ENCODE assay signal across 24 mouse cellular contexts in genomic region chr4:95101684-95102083, GRCm38 (mm10). TPM values are rescaled to one million over a fixed set of nuclear protein-coding genes. Genes with fewer than 3 reads are reported as not detected.
DNase-seq lines count a peak whose midpoint lies in the region; ATAC-seq and TF ChIP-seq lines count a peak whose summit lies in the region.
"Had no signal": no experiment of that assay in that cellular context is flagged by ENCODE, and none has a peak within 500 bp of the region (broad histone marks: within the 10 kb centered on the region; RNA-seq: fewer than 3 reads in every experiment).

No protein-coding gene starts in this region.

- H3K4me3 ChIP-seq in liver, postnatal 0 days (ENCODE audit: low read depth, low read length), result no peak overlapping the region
- H3K4me3 ChIP-seq in macrophage (ENCODE audit: inconsistent target), result no peak overlapping the region
- H3K4me3 ChIP-seq: embryonic facial prominence, embryonic 13.5 days; embryonic facial prominence, embryonic 15.5 days; erythroblast, embryonic 14.5 days; forebrain, embryonic 10.5 days; forebrain, embryonic 12.5 days had no signal

- H3K9me3 ChIP-seq in liver, postnatal 0 days (ENCODE audit: low read length), result peaks cover 2% of the 10 kb centered on the region; the same call in 1 of the 2 replicates
- H3K9me3 ChIP-seq: embryonic facial prominence, embryonic 15.5 days; forebrain, embryonic 10.5 days; forebrain, embryonic 12.5 days had no signal

- TF ChIP-seq CTCF in liver, postnatal 0 days (IDR thresholded peaks at IDR 0.05; ENCODE audit: low read depth), result no peak

- H3K27ac ChIP-seq in liver, postnatal 0 days (ENCODE audit: low read depth), result no peak overlapping the region
- peak overlapping the region; percentile 76 for H3K27ac ChIP-seq in macrophage
- H3K27ac ChIP-seq: embryonic facial prominence, embryonic 13.5 days; embryonic facial prominence, embryonic 15.5 days; forebrain, embryonic 10.5 days; forebrain, embryonic 12.5 days had no signal

- no peaks in the 10 kb centered on the region for H3K27me3 ChIP-seq in liver, postnatal 0 days (ENCODE audit: insufficient read depth, low read length)
- H3K27me3 ChIP-seq: embryonic facial prominence, embryonic 13.5 days had no signal

- no peak for TF ChIP-seq EP300 in liver, postnatal 0 days (IDR thresholded peaks at IDR 0.05; ENCODE audit: low read depth)

- 78% methylated on average over 7 of the region's 7 CpGs for WGBS in liver, postnatal 0 days (ENCODE audit: insufficient replicate concordance)
- 89% methylated on average over 7 of the region's 7 CpGs for WGBS in macrophage (ENCODE audit: missing documents)

- no peak for ATAC-seq in liver, postnatal 0 days
- ATAC-seq: forebrain, embryonic 14.5 days; forebrain, embryonic 16.5 days had no signal

- peaks cover 4% of the 10 kb centered on the region; the same call in 1 of the 2 replicates for H3K4me1 ChIP-seq in liver, postnatal 0 days (ENCODE audit: insufficient read depth)

- no peak overlapping the region for H3K9ac ChIP-seq in liver, postnatal 0 days (replicated peaks)
- H3K9ac ChIP-seq: embryonic facial prominence, embryonic 13.5 days; embryonic facial prominence, embryonic 15.5 days; forebrain, embryonic 12.5 days had no signal

- no peaks in the 10 kb centered on the region for H3K79me2 ChIP-seq in macrophage (ENCODE audit: inconsistent target)

- no peaks in the 10 kb centered on the region for H3K36me3 ChIP-seq in liver, postnatal 0 days (replicated peaks; ENCODE audit: insufficient read depth, low read length)
- H3K36me3 ChIP-seq in macrophage (ENCODE audit: inconsistent target), result no peaks in the 10 kb centered on the region
- H3K36me3 ChIP-seq: embryonic facial prominence, embryonic 13.5 days; embryonic facial prominence, embryonic 15.5 days; forebrain, embryonic 10.5 days; forebrain, embryonic 12.5 days had no signal

- peak; percentile 52 for DNase-seq in heart, adult 11 months
- no peak for DNase-seq in heart, postnatal 25 days (ENCODE audit: low spot score)
- DNase-seq in liver, postnatal 0 days, result peak; percentile 2
- DNase-seq in liver, result no peak
- DNase-seq in spleen, postnatal 14 days (ENCODE audit: low spot score in 2 of 2), result no peak
- DNase-seq in embryo, embryonic 10.5 days (ENCODE audit: low spot score), result no peak
- DNase-seq: adrenal gland, adult 2 months; adrenal gland, postnatal 10 days; adrenal gland, postnatal 25 days; cerebellum, adult 11-12 months; cerebellum, adult 2 months; cerebellum, adult 9-10 months; cerebellum, postnatal 10 days; cerebellum, postnatal 25 days; embryo, embryonic 11 days had no signal

- intact Hi-C loops in heart, postnatal 25 days (cut with DNase I), result no loop called here

- no peak overlapping the region for H3K4me2 ChIP-seq in liver, postnatal 0 days (ENCODE audit: low read depth, low read length)
- H3K4me2 ChIP-seq: embryonic facial prominence, embryonic 13.5 days; embryonic facial prominence, embryonic 15.5 days; forebrain, embryonic 12.5 days had no signal

RNA-seq across cellular contexts. Expression of gene Jun, which starts 49.7 kb away (rescaled TPM):
- 10 to 100 TPM; 41.1 to 58.1 TPM for total RNA-seq in heart, postnatal 25 days (2021)
- 5.7 and 6.4 TPM in 2 replicates for polyA plus RNA-seq in liver, postnatal 0 days (2015; fragmentation: Nextera tagmentation; extraction: Ambion mirVana)
- total RNA-seq in macrophage (2018; cell fraction: chromatin; rRNA removed), result 100 to 1,000 TPM in 10 of 26 experiments, 10 to 100 TPM in 16; 17.6 to 414 (median 78.5) TPM
- total RNA-seq in macrophage (2018; cell fraction: cytosol; rRNA removed), result 100 to 1,000 TPM in 18 of 26 experiments, 10 to 100 TPM in 8; 46.1 to 671 (median 174) TPM
- total RNA-seq in macrophage (2018; cell fraction: nucleus; rRNA removed), result 100 to 1,000 TPM in 24 of 26 experiments, 10 to 100 TPM in 2; 58.0 to 810 (median 256) TPM
- 85.3 to 155 TPM (median 144 TPM) in 3 replicates for polyA plus RNA-seq in macrophage (2018)
- total RNA-seq: MEL had no signal

Comparison
In these comparisons a context has a peak if more than half of its experiments do, and no peak if none do; other contexts are left out.
1. DNase-seq: peak in heart, adult 11 months (single experiment) and liver, postnatal 0 days (single experiment); none in heart, postnatal 25 days (single experiment), liver (single experiment), spleen, postnatal 14 days (0 of 2) and embryo, embryonic 10.5 days (single experiment).
2. RNA of gene Jun, which starts 49.7 kb away (polyA plus RNA-seq): 85.3 to 155 TPM in macrophage; 5.7 to 6.4 TPM in liver, postnatal 0 days; every median in the first group is over 10 times any median in the second.